Mouse (Mus musculus) embryo, embryonic 10 days (tissue): ENCODE results near the gene Mapk8ip1.
A peak's percentile ranks its signal among the peaks of the same experiment; 100 is the strongest.

Experiments
- DNase-seq: peaks from one replicate; pipeline ENCODE4 v3.0.0-alpha.2; 2015; ENCODE audit warnings: low spot score

Gene Mapk8ip1

DNA sequence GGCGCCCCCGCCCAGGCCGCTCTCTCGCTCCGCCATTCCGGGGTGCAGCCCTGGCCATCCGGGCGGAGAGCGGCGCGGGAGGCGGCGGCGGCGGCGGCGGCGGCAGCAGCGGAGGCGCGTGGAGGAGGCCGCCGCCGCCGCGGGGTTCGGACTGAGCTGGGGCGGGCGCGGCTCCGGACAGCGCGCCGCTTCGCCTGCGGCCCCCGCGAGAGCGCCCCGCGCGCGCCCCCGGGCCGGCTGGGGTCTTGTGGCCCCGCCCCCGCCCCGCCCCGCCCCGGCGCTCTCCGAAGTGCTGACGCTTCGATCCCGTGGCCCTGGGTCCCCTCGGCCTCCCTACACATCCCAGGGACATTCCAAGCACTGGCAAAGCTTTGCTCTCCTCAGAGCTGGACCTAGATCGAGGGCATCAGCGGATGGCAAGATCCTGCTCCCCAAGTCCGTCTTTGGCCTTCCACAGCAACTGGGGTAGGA lies at the start of gene Mapk8ip1:
Gene Mapk8ip1 (minus strand): TSS at position 173 of the 471 bp plus-strand sequence.
- DNase-seq, result peak; percentile 59

DNA sequence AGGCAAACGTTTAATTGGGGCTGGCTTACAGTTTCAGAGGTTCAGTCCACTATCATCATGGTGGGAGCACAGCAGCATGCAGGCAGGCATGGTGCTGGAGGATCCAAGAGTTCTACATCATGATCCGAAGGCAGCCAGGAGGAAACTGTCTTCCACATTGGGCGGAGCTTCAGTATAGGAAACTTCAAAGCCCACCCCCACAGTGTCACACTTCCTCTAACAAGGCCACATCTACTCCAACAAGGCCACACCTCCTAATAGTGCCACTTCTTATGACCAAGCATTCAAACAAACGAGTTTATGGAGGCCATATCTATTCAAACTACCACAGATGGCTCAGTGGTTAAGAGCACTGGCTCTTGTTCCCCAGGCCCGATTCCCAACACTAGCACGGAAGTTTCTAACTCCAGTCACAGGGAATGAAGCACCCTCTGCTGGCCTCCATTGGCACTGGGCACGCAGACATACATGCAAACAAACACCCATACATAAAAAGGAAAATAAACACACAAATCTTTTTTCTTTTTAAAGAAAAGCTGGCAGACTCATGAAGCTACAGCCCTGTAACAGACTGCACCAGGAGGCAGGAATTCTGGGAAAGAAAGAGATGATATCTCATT lies 46.2 kb upstream of the Mapk8ip1 start:
- DNase-seq, result no peak

DNA sequence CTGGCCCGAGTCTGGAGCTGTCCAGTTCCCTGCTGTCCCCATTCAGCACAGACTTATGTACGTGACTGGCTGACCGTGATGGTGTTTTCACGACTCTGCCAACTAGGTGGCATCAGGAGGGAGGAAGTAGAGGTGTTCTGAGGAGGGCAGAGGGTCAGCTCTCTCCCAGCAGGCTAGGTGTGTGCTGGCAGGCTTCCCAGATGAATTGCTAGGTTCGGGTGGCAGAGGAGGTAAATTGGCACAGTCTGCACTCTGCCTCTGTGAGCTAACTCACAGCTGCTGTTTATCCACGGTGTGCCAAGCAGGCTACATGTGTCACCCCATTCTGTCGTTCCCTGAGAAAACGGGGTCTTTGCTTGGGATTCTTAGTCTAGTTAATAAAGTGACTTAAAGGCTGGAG lies 45.6 kb upstream of the Mapk8ip1 start:
- DNase-seq, result no peak

DNA sequence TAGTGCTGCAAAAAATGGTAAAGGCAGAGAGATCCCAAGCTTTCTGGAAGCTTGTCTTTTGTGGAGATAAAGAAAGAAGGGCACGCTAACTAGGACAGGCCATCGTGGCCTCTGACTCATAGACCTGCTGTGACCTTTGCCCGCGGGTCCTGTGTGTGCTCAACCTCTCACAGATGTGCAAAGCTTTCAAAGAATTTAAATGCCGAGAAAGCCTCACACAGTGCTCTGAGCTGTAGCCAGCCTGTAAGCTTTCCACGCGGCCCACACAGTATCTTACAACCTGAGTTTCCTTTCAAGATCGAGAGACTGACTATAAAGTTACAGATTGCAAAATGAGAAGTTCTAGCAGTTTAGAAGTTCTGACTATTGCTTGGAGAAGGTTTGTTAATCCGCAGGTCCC lies 44.8 kb upstream of the Mapk8ip1 start:
- DNase-seq, result peak; percentile 61

DNA sequence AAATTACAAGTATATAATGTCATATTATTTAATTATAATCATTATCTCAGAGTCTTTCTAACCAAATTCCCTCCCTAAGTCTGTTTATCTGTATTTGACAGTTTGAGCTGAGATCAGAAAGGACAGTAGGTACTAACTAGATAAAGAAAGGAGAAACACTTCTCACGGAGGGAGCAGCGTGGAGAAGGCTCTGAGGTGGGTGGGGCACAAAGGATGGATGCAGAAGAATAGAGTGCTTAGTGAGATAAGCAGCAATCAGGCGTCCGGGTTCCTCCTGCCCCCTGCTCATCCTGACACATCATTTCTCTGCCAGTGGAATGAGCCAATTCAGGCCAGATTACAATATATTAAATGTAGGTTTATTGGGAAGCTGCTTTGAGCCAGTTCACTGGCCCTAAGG lies 43.3 kb upstream of the Mapk8ip1 start:
- no peak for DNase-seq

DNA sequence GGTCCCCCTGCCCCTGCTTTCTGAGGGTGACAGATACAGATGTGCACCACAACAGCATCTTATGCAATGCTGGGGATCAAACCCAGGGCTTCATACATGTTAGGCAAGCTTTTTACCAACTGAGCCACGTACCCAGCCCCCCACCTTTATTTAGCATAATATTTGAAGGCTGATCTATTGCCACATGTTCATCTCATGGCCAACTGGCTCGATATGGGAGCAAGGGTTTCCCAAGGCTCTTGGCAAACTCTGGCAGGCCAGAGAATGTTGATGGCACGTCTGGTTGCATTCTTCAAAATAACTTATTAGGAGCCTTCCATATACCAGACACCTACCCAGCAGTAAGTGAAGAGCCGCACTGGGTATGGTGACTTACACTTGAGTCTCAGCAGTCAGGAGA lies 42.2 kb upstream of the Mapk8ip1 start:
- no peak for DNase-seq

DNA sequence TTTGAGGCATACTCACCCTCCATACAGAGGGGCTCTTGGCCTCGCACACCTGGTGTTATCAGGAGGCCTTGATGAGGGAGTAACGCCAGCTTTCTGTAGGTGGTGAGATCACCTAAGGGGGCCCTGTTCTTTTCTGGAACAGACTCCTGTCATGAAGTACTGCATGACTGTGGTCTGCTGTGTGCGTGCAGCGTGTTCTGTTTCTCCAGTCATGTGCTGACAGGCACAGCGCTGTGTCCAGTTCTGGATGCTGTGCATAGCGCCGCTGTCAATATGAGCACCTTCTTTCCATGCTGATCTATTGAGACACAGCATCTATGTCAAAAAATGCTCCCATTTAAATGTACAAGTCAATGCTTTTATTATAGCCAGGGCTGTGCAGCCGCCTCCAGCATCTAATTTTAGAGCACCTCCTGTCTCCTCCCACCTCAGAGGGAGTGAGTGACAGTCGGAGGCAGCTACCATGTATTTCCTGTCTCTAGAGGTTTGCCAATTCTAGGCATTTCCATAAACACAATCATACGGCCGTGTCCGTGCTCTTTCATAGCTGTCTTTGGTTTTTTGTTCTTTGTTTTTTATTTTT lies 41.4 kb upstream of the Mapk8ip1 start:
- DNase-seq, result no peak

DNA sequence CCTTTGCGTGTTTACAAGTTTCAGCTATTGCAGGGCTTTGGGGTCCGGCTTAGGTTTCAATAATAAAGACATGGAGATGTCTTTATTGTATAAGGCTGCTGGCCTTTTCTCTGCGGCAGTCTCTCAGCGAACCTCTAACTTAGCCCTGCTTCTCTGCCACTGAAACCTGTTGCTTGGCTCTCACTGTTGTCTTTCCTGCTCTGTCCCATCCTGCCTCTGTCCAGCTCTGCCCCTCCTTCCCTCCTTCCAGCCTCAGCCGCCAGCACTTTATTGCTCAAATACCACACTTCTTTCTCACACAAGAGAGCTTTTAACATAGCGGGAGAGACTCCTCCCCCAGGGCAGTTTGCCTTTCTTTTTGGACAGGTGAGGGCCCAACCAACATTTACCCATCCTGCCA lies 39.4 kb upstream of the Mapk8ip1 start:
- DNase-seq, result no peak

DNA sequence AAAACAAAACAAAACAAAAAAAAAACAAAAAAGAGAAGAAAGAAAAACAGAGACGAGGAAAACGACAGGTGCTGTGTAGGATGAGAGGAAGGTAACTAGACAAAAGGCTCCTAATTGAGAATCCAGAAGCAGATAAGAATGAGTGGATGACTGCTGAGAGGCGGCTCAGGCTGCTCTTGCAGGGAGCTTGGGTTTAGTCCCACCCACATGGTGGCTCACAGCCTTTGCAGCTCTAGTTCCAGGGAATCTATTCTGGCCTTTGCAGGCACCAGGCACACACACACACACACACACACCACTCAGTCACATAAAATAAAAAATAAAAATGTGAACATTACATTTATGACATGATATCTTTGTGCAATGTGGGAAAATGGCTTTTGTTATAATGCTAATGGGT lies 37.5 kb upstream of the Mapk8ip1 start:
- DNase-seq, result no peak

DNA sequence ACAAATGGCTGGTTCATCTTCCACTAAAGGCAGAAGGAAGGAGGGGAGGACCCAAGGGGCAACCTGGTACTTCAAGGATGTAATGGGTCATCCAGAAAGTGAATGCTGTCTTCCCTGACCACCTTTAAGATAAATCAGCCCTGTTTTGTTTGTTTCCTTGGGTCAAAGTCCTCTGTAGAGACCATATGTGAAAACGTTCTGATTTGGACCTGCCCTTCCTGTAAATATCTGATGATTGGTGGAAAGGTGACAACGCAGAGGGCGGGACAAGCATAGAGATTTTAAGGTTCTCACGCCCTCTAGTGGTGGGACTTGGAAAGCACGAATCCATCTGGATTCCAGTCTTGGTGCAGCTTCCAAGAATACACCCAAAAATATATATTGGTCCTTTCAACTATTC lies 36.8 kb upstream of the Mapk8ip1 start:
- peak; percentile 93 for DNase-seq

DNA sequence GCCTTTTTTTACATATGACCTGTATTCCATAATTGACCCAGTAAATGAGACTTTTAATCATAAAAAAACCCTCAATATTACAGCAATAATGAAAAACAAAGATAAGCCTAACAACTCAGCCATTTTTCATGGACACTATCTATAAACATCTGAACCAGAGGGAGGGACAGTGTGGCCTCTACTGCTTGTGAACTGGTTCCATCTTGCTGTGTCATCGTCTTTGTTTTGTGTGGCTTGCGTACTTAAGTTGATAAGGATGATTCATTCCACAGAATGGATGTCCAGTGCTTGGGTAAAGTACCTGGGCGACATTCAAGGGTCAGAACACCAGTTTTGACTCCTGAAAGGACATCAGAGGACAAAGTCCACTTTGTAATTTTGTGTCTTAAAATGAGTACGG lies 36.3 kb upstream of the Mapk8ip1 start:
- no peak for DNase-seq

DNA sequence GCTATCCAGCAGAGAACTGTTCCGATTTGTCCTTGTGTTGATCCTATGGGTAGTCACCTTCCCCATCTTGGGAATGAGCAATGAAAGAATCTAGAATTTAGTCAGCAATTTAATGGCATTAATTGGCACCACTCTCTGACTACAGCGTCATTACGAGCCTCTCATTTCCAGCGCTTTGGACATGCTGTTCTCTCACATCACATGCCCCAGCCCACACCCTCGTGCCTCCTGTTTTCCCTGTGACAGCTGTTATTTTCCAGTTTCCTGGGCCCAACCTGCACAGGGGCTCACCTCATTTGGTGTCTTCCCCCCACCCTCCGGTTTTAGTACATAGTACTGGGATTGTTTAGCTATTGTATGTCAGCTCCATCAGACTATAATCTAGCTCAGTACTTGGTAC lies 34.0 kb upstream of the Mapk8ip1 start:
- no peak for DNase-seq

DNA sequence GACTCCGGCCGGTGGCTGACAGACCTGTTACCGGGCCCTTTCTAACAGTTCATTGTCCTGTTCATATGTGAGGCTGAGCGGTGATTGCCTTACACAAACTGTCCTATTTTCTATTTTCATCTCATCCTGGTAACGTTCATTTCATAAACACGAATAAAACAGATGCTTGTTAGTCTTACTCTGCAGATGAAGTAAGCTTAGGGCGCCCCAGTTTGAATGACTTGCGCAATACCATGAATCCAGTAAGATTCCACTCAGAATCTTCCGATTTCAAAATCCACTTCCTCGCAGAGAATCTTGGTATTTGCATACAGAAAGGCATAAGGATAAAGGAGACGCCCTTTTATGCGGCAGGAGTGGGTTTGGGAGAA lies 33.3 kb upstream of the Mapk8ip1 start:
- DNase-seq, result no peak

DNA sequence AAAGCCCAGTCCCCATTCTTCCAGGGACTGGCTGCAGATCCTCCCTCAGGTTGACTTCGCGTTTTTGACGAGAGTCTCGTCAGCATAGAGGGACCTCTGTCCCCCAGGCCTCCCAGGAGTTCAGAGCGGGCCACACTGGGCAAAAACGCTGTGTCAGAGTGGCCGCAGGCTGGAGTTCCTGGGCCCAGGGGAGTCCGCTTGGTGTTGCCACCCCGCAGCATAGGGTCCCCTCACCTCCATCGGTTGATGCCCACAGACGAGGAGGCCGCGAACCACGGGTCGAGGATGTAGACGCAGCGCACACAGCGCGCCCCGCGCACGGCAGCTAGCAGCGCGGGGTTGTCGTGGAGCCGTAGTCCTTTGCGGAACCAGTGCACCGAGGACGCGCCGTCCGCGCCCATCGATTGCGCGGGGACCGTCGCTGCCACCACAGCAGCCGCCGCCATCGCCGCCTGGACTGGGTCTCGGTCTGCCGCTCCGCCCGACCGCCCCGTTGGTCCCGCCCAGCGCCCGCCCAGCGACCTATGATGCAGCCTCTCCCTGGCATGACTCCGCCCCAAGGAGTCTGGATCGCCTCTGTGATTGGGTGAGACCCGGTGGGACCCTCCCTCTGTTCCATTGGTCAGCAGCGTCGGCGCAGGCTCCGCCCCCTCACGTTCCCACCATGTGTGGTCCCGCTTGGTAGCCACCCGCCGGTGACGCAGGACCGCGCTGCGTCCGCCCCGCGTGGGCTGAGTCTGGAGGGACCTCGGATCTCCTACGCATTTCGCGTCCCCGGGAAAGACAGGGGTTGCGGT lies 32.7 kb upstream of the Mapk8ip1 start, which contains the start of gene Cry2:
Gene Cry2 (minus strand): TSS at position 466 of the 797 bp plus-strand sequence.
- DNase-seq, result peak; percentile 99

DNA sequence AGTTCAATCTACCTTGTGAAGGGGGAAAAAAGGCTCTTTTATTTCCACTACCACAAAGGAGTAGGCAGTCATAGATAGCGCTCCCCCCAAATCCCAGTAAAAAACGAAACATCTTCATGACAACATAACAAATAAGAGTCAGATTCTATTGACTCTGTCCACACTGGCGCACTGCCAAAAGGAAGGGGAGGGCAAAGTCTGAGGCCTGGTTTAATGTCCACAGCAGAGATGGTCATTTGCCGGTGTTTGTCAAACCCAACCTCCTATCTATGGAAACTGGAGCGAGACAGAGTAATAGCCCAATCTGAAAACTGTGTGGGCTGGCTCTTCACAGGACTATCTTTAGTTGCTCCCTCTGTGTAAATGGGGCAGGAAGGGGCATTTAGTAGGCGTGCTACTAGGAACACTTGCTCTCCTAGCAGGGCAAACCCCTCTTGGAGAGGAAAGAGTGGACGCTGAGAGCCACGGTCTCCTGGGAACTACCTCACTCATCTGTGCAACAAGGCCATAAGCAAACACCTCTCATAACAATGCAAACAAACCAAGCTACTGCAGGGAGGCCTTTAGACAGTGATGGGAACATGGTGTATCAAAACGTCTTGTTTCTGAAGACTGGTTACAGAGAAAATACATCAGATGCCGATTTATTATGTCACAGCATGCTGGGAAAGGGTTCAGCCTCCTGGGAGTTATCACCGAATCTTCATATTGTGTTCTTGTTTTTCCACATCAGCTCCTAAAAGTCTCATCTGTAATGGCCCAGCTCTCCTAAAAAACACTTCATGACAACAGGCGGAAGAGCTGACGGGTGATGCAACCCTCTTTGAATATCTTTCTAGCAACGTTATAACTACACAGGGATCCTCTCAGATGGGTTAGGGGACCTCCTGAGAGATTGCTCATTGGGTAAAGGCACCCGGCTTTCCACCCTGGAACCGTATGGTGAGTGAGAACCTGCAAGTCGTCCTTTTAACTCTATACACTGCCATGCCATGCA lies 31.5 kb upstream of the Mapk8ip1 start:
- no peak for DNase-seq

DNA sequence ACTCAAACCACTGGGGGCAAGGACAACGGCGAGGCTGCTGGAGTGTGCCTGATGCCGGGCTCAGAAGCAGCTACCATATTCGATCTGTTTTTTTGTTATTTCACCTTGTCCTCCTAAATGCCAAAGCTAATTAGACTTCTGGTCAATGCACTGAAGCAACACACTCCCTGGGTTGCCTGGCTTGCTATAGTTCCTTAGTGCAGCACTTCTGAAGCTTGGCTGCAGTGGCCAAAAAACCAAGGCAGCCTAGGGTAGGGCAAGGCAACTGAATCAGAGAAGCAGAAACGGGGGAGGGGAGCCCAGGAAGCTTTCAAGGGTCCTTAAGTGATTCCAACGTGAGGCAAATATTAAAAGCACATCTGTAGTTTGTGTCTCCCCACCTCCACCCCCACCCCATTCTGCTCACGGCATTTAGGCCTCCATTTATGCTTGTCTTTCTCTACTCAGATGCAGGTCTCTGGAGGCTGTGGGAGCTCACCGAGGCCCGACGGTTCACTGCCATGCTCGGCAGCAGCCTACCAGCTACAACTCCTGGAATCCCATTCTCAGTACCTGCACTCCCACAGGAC lies 30.6 kb upstream of the Mapk8ip1 start:
- no peak for DNase-seq

DNA sequence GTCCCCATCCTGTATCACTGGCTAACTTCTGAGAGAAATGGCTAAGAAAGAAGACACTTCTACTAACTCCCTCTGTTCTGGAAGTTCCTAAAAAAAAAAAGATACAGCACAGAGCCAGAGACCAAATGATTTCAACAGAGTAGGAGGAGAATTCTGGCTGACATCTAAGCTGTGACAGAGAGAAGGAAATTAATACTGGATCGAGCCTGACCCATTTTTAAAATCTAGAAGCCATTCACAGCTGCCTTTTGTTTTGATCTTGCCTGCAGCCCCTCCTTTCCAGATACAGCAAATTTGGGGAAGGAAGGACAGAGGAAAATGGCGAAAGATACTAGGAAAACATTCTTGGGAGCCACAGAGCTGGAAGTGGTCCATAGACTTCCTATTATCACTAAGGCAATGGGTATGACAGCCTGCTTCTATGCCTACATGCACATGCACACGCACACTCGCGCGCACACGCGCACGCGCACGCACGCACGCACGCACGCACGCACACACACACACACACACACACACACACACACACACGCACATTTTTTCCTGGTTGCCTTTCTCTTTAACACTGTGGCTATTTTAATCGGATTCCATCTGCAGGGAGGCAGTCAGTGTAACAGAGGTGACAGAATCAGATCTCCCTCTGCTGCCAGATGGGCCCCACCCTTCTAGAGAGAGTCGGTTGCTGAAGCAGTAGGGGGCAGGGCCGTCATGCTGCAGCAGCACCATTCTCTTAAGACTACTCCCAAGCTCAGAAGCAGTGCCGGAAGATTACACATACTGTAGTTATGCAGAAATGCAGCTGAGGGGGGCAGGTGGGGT lies 29.9 kb upstream of the Mapk8ip1 start:
- DNase-seq, result peak; percentile 57

DNA sequence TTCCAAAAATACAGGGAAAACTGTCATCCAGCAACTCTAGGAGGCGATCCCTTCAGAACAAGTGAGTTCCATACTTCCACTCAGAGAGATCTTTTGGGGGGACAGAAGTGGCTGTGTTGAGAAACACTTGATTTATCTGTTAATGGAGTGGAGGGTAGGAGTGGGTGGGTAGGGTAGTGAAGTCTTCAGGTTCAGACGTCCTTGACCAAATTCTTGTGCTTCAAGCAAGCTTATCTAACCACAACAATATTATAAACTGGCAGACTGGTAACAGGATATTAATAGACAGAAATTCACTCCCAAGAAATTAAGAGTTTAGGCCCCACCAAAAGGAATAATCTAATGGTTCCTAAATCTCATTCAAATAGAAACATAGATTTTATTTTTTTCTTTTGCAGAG lies 29.0 kb upstream of the Mapk8ip1 start:
- DNase-seq, result no peak

DNA sequence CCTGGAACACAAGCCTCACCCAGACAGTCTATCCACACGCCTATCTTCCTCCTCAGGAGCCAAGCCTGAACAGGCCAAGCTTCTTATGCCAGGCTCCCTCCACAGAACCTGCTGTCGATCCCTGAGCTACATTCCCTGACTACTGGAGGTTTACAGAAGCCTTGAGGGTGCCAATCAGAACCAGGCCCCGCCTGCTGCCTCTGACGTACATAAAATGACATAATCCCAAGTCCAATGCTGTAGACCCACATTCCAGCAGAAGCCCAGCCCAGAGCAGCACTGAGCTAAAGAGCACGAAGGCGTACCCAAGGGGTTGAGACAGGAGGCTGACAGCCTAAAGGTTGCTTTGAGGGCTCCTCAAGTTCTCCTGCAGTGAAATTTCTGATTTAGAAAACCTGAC lies 26.8 kb upstream of the Mapk8ip1 start:
- DNase-seq, result peak; percentile 36

DNA sequence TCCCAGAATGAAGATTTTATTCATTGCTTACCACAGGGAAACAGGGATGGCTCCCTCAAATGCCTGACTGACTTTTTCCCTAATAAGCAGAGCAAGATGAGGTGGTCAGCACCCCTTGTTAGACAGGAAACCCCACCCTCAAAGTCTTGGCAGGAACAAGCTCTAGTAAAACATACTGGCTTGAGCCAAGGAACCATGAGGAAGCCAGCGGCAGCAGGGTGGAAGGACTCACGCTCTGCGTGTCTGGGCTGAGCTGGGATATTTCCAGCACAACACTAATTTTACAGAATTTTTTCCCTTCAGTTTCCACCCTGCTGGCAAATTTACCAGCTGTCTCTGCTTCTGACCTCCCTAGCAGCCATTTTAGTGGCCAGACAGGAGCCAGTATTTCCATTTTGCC lies 25.4 kb upstream of the Mapk8ip1 start:
- DNase-seq, result no peak

DNA sequence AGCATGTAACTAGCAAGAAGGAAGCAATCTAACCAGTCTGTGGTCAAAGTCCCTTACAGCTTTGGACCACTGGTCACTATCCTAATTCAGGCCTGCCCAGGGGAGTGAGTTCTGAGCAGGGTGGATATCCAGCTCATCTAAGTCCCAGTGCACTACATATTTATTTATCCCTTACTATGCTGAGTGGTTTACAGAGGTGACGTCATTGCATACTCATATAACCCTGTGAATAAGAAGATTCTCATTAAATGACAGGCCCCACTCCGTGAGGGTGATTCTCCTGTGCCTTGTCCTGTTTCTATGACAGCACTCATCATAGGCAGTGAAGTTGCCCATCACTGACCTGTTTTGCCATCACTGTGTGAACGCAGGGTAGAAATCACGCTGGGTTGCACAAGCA lies 24.3 kb upstream of the Mapk8ip1 start:
- DNase-seq, result no peak
